Mouse (Mus musculus) kidney, embryonic 14.5 days (tissue): ENCODE measurements around the gene Tmprss11g. TPM values are rescaled to one million over a fixed set of nuclear protein-coding genes. Genes with fewer than 3 reads are reported as not detected.

Experiments
- ATAC-seq: fragments of 200-750 bp; cut with Nextera tagmentation; 2 replicates; pipeline ENCODE4 v1.8.0; 2017; ENCODE audit warnings: moderate number of reproducible peaks, mild to moderate bottlenecking, moderate TSS enrichment, moderate library complexity; ENCODE audit not compliant: low FRiP score, low TSS enrichment
- H3K27ac ChIP-seq: fragments of 300-500 bp; sonication (generic); 2 replicates; pipeline ENCODE4 v1.5.1; 2014; ENCODE audit warnings: low read depth, mild to moderate bottlenecking, low read length, moderate library complexity, mixed read lengths
- H3K27me3 ChIP-seq: fragments of 300-500 bp; sonication (generic); 2 replicates; pipeline ENCODE4 v1.6.1; 2014; ENCODE audit warnings: mild to moderate bottlenecking, low read length; ENCODE audit not compliant: control insufficient read depth, insufficient read depth
- H3K36me3 ChIP-seq: fragments of 300-500 bp; sonication (generic); 2 replicates; pipeline ENCODE4 v1.6.1; 2014; ENCODE audit warnings: low read length, mixed read lengths; ENCODE audit not compliant: control insufficient read depth, insufficient read depth
- H3K4me1 ChIP-seq: fragments of 300-500 bp; sonication (generic); 2 replicates; pipeline ENCODE4 v1.6.1; 2014; ENCODE audit warnings: low read length, mixed read lengths; ENCODE audit not compliant: control insufficient read depth, insufficient read depth
- H3K4me2 ChIP-seq: fragments of 300-500 bp; sonication (generic); replicated peaks from 2 replicates; pipeline ENCODE4 v1.6.1; 2014; ENCODE audit warnings: low read depth, mild to moderate bottlenecking, low read length
- H3K4me3 ChIP-seq: fragments of 300-500 bp; sonication (generic); 2 replicates; pipeline ENCODE4 v1.5.1; 2014; ENCODE audit warnings: mild to moderate bottlenecking, low read length
- H3K9ac ChIP-seq: fragments of 300-500 bp; sonication (generic); 2 replicates; pipeline ENCODE4 v1.6.1; 2014; ENCODE audit warnings: low read depth, mild to moderate bottlenecking, low read length, moderate library complexity
- H3K9me3 ChIP-seq: fragments of 300-500 bp; sonication (generic); 2 replicates; pipeline ENCODE4 v1.6.1; 2016; ENCODE audit warnings: low read length; ENCODE audit not compliant: control insufficient read depth
- WGBS: fragments of 180-500 bp; shearing (Covaris S2); extraction: QIAGEN DNeasy Blood & Tissue Kit; methylation state at CpG from one replicate; pipeline ENCODE4 v1.1.7; 2014; 5-methylcytosine and 5-hydroxymethylcytosine counted together
- polyA plus RNA-seq: library from polyadenylated mRNA; unstranded; fragments of >200 nt; fragmentation: Nextera tagmentation; extraction: Ambion mirVana; gene quantifications from 2 replicates; pipeline ENCODE4 v1.2.1, GENCODE M21; 2014

The Tmprss11g gene
- polyA plus RNA-seq, result not detected in 2 replicates

DNA sequence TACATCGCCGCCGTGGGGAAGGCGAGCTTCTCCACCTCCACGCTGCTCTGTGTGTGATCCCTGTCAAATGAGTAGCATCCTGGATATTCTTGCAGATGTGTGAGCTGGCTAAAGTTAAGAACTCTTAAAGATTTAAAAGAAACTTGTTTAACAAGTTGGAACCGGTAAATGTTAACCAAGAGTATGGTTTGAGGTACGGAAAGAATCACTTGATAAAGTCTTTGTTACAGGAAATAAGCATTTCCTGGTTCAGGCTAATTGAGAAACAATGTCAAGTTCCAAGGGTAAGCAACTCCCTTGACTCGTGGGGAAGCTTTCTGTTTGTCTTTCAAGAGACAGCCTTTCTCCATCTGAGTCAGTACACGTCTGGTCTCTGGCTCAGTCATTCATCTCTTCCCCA, at the start of gene Tmprss11g:
Gene Tmprss11g (minus strand): TSS at position 101 of the 400 bp plus-strand sequence.
- Histone ChIP-seq H3K4me1 (no peaks in the 10 kb centered on the region), H3K4me3 (no peak within 1 kb of the TSS), H3K27ac (no peak within 1 kb of the TSS), H3K36me3 (no peaks in the 10 kb centered on the region), H3K9ac (no peak within 1 kb of the TSS), H3K27me3 (no peaks in the 10 kb centered on the region), H3K4me2 (no peak within 1 kb of the TSS), H3K9me3 (no peaks in the 10 kb centered on the region)
- WGBS, result 74% methylated on average over 9 of the region's 9 CpGs
- ATAC-seq, result no peak

DNA sequence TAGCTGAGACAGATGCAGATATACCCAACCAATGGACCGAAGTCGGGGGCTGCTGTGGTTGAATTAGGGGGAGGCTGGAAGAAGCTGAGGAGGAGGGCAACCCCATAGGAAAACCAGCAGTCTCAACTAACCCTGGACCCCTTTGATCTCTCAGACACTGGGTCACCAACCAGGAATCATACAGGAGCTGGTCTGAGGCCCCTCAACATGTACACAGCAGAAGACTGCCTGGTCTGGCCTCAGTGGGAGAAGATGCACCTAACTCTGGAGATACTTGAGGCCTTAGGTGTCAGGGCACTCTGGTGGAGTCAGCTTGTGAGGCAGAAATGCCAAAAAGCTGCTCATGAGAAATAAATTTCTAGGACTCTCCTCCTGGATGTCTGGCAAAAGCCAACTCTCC, 28.3 kb upstream of the Tmprss11g start:
- Histone ChIP-seq H3K4me2 (no peak overlapping the region), H3K36me3 (no peaks in the 10 kb centered on the region), H3K4me1 (no peaks in the 10 kb centered on the region), H3K9me3 (no peaks in the 10 kb centered on the region), H3K4me3 (no peak overlapping the region), H3K9ac (no peak overlapping the region), H3K27me3 (no peaks in the 10 kb centered on the region), H3K27ac (no peak overlapping the region)
- 89% methylated on average over 2 of the region's 2 CpGs for WGBS
- no peak for ATAC-seq

DNA sequence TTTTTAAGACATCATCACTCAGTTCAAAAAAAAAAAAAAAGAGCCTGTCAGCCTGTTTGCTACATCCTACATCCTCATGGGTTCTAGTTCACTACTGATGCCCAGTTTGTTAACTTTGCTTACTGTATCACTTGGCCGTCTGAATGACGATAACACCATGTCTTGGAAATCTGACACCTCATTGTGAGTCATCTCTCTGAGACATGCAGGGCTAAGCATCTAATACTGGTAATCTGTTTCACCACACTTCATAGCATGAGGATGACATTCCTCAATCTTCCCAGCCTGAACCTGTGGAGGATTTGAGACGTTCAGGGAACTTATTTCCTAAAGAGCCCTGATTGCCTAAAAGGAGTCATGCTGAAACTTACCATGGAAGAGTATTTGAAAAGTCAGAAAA, 22.2 kb upstream of the Tmprss11g start:
- no peak overlapping the region for H3K4me3 ChIP-seq
- H3K9ac ChIP-seq, result no peak overlapping the region
- H3K36me3 ChIP-seq, result no peaks in the 10 kb centered on the region
- no peak overlapping the region for H3K27ac ChIP-seq
- 71% methylated on average over 3 of the region's 3 CpGs for WGBS
- H3K9me3 ChIP-seq, result no peaks in the 10 kb centered on the region
- no peak for ATAC-seq
- H3K27me3 ChIP-seq, result no peaks in the 10 kb centered on the region
- no peak overlapping the region for H3K4me2 ChIP-seq
- H3K4me1 ChIP-seq, result no peaks in the 10 kb centered on the region

DNA sequence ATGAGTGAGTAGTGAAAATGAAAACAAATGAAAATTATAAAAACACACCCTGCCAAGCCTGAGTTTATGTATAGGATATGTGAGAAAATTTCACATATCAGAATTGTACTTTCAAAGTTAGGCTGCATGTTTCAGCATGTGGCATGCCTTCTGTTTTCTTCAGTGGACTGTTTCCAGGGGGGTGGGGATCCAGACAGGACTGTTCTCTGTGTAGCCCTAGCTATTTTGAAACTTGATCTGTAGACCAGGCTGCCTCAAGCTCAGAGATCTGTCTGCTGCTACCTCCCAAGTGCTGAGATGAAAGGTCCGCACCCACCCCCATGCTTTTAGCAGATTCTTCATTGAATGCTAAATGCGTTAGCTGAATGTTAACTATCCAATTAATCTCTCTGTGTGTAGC, 10.3 kb upstream of the Tmprss11g start:
- Histone ChIP-seq H3K27ac (no peak overlapping the region), H3K36me3 (no peaks in the 10 kb centered on the region), H3K4me2 (no peak overlapping the region), H3K27me3 (no peaks in the 10 kb centered on the region), H3K9me3 (no peaks in the 10 kb centered on the region), H3K4me1 (no peaks in the 10 kb centered on the region), H3K4me3 (no peak overlapping the region), H3K9ac (no peak overlapping the region)
- WGBS, result 67% methylated on average over 2 of the region's 2 CpGs
- ATAC-seq, result no peak

DNA sequence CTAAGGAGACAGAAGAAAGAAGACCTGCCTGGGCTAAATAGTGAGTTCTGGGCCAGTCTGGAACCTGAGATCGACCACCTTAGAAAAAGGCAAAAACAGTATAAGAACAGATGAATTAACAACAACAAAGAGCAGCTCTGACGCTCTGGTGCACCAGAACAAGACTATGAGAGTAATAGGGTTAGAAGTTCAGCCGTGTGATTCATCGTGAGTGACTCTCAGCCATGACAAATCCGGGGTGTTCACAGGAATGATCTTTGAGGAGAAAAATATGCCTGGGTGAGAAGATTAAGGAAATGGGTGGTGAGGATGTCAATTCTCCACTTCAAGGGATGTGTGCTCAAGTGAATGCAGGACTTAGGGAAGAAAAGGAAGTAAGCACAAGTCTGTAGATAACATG, 6.9 kb downstream of the Tmprss11g start:
- H3K36me3 ChIP-seq, result no peaks in the 10 kb centered on the region
- H3K27me3 ChIP-seq, result no peaks in the 10 kb centered on the region
- H3K9ac ChIP-seq, result no peak overlapping the region
- H3K27ac ChIP-seq, result no peak overlapping the region
- WGBS, result 81% methylated on average over 5 of the region's 5 CpGs
- H3K4me2 ChIP-seq, result no peak overlapping the region
- H3K9me3 ChIP-seq, result no peaks in the 10 kb centered on the region
- H3K4me1 ChIP-seq, result no peaks in the 10 kb centered on the region
- no peak overlapping the region for H3K4me3 ChIP-seq
- ATAC-seq, result no peak

DNA sequence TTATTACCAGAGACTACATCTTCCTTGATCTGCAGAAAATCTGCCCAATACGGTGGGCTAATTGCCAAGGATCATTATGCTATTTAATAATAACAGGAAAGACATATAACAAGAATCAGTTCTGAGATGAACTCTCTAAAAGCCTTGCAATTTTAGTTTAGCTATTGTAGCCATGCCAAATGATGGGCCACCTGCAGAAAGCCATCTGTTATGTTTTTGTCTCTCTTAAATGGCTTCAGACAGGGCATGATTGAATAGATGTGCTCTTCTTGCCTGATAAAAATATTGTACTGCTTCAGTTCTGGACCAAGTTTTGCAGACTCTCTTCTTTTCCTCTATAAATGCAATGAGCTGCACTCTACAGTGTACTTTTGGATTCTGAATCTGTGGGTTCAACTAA, 24.9 kb downstream of the Tmprss11g start:
- H3K4me2 ChIP-seq, result no peak overlapping the region
- no peaks in the 10 kb centered on the region for H3K4me1 ChIP-seq
- no peak overlapping the region for H3K4me3 ChIP-seq
- H3K9ac ChIP-seq, result no peak overlapping the region
- H3K27ac ChIP-seq, result no peak overlapping the region
- no peaks in the 10 kb centered on the region for H3K36me3 ChIP-seq
- 84% methylated on average over 1 of the region's 1 CpGs for WGBS
- ATAC-seq, result no peak
- no peaks in the 10 kb centered on the region for H3K9me3 ChIP-seq
- no peaks in the 10 kb centered on the region for H3K27me3 ChIP-seq

DNA sequence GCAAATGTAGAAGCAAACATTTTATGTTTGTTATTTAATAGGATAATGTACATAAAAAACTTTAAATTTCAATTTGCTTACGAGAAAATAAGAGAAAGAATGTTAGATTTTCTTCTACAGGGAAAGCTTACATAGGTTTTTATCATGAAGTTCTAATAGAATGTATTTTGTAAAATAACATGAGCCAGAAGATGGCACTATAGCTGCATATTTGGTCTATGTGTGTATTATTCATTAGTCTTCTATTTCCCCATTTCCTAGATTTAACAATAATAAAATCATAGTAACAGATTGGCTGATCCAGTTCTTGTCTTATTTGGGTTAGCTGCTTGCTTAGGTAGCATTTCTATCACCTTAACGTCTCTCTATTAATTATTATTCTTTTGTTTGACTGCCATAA, 35.8 kb downstream of the Tmprss11g start:
- Histone ChIP-seq H3K4me1 (no peaks in the 10 kb centered on the region), H3K36me3 (no peaks in the 10 kb centered on the region), H3K9ac (no peak overlapping the region), H3K4me2 (no peak overlapping the region), H3K27ac (no peak overlapping the region), H3K9me3 (no peaks in the 10 kb centered on the region), H3K4me3 (no peak overlapping the region), H3K27me3 (no peaks in the 10 kb centered on the region)
- 80% methylated on average over 2 of the region's 2 CpGs for WGBS
- no peak for ATAC-seq

DNA sequence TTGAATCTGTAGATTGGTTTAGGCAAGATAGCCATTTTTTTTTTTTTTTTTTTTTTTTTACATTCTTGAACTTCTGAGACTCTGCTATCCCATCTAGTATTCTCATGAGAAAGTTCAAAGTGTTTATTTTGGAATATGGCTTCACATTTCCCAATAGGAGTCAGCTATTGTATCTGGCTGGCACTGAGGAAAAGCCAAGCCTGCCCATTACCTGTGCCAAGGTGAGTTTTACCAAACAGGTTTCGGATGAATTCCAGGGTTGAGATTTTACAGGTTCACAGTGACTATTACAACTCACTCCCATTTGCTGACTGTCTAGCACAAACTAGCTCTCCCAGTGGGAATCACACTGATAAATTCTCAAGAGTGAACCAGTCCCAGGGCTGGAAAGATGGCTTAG, 36.4 kb downstream of the Tmprss11g start:
- no peak overlapping the region for H3K4me3 ChIP-seq
- no peak overlapping the region for H3K4me2 ChIP-seq
- H3K4me1 ChIP-seq, result no peaks in the 10 kb centered on the region
- H3K27ac ChIP-seq, result no peak overlapping the region
- no peaks in the 10 kb centered on the region for H3K9me3 ChIP-seq
- no peak for ATAC-seq
- WGBS, result 88% methylated on average over 1 of the region's 1 CpGs
- H3K27me3 ChIP-seq, result no peaks in the 10 kb centered on the region
- H3K9ac ChIP-seq, result no peak overlapping the region
- H3K36me3 ChIP-seq, result no peaks in the 10 kb centered on the region

DNA sequence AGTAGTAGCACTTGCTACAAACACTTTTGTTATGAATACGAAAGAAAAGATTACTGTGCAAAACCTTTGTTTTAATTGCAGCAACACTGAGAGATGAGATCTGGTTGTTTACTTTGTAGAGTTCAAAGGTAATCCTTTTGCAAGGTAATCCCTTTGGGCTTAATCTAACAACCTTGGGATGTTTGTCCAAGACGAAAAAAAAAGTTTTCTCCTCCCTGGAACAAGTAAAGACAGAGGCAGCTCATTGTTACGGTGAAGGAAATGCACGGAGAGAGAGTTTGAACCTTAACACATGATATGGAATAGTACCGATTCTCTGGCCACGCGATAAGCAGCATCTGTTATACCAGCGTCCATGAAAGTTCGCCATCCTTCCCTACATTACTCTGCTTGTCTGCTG, 44.5 kb downstream of the Tmprss11g start:
- H3K27me3 ChIP-seq, result no peaks in the 10 kb centered on the region
- WGBS, result 79% methylated on average over 9 of the region's 9 CpGs
- no peak for ATAC-seq

DNA sequence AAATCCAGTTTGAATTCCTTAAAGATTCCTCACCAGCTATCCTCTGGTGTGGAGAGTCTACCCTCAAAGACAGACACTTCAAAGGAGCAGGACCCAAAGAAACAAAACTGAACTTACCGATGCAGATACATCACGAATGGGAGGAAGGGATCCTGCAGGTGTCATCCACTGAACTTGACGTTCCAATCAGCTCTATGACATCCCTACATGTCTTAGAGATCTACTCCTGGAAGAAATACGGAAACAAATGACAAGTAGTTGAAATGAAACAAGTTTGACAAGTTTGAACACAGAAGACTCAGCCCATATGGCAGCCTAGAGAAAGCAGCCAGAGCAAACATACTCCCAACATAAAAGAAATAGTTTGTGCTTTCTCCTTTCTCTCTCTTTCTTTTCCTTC, 49.5 kb downstream of the Tmprss11g start, which contains the start of gene Tmprss11a:
Gene Tmprss11a (minus strand): TSS at position 101 of the 400 bp plus-strand sequence.
- Histone ChIP-seq H3K9ac (no peak within 1 kb of the TSS), H3K9me3 (no peaks in the 10 kb centered on the region), H3K4me3 (no peak within 1 kb of the TSS), H3K27me3 (no peaks in the 10 kb centered on the region), H3K4me1 (no peaks in the 10 kb centered on the region), H3K27ac (no peak within 1 kb of the TSS), H3K4me2 (no peak within 1 kb of the TSS), H3K36me3 (no peaks in the 10 kb centered on the region)
- no peak for ATAC-seq
- 83% methylated on average over 4 of the region's 4 CpGs for WGBS

More for the DNA sequence above, 44.5 kb downstream of the Tmprss11g start:
- no peak overlapping the region for H3K27ac ChIP-seq
- no peaks in the 10 kb centered on the region for H3K9me3 ChIP-seq
- H3K36me3 ChIP-seq, result no peaks in the 10 kb centered on the region
- H3K4me2 ChIP-seq, result no peak overlapping the region
- H3K4me3 ChIP-seq, result no peak overlapping the region
- no peak overlapping the region for H3K9ac ChIP-seq
- H3K4me1 ChIP-seq, result no peaks in the 10 kb centered on the region
